Mouse (Mus musculus) forebrain, postnatal 0 days (tissue): ENCODE measurements around the gene Ggact. TPM values are rescaled to one million over a fixed set of nuclear protein-coding genes. Genes with fewer than 3 reads are reported as not detected.

Source experiments
- ATAC-seq: fragments of 200-750 bp; cut with Nextera tagmentation; 2 replicates; pipeline ENCODE4 v1.8.0; 2017; ENCODE audit warnings: mild to moderate bottlenecking, moderate library complexity
- DNase-seq: peaks from one replicate; pipeline ENCODE4 v3.0.0-alpha.2; 2015
- H3K27ac ChIP-seq: fragments of 300-500 bp; sonication (generic); 2 replicates; pipeline ENCODE4 v1.5.1; 2014; ENCODE audit warnings: low read depth, mild to moderate bottlenecking, antibody characterized with exemption, low read length, moderate library complexity, mixed read lengths
- H3K27me3 ChIP-seq: fragments of 300-500 bp; sonication (generic); 2 replicates; pipeline ENCODE4 v1.6.1; 2014; ENCODE audit warnings: mild to moderate bottlenecking, low read length, mixed read lengths; ENCODE audit not compliant: insufficient read depth
- H3K36me3 ChIP-seq: fragments of 300-500 bp; sonication (generic); 2 replicates; pipeline ENCODE4 v1.6.1; 2014; ENCODE audit warnings: mild to moderate bottlenecking, moderate library complexity; ENCODE audit not compliant: insufficient read depth
- H3K4me1 ChIP-seq: fragments of 300-500 bp; sonication (generic); 2 replicates; pipeline ENCODE4 v1.6.1; 2014; ENCODE audit warnings: antibody characterized with exemption; ENCODE audit not compliant: insufficient read depth
- H3K4me2 ChIP-seq: fragments of 300-500 bp; sonication (generic); 2 replicates; pipeline ENCODE4 v1.6.1; 2014; ENCODE audit warnings: low read depth, mild to moderate bottlenecking, moderate library complexity
- H3K4me3 ChIP-seq: fragments of 300-500 bp; sonication (generic); 2 replicates; pipeline ENCODE4 v1.5.1; 2014; ENCODE audit warnings: low read depth, low read length, mixed read lengths
- H3K9ac ChIP-seq: fragments of 300-500 bp; sonication (generic); 2 replicates; pipeline ENCODE4 v1.6.1; 2014; ENCODE audit warnings: mild to moderate bottlenecking
- H3K9me3 ChIP-seq: fragments of 300-500 bp; sonication (generic); 2 replicates; pipeline ENCODE4 v1.6.1; 2016; ENCODE audit warnings: low read length
- CTCF ChIP-seq: sonication (generic); IDR thresholded peaks from 2 replicates; pipeline ENCODE4 v1.5.1; 2016; ENCODE audit warnings: antibody characterized with exemption, control low read depth, low read depth
- WGBS: fragments of 180-500 bp; shearing (Covaris S2); extraction: QIAGEN DNeasy Blood & Tissue Kit; methylation state at CpG from one replicate; pipeline ENCODE4 v1.1.7; 2014; 5-methylcytosine and 5-hydroxymethylcytosine counted together
- polyA plus RNA-seq: library from polyadenylated mRNA; unstranded; fragments of >200 nt; fragmentation: Nextera tagmentation; extraction: Ambion mirVana; gene quantifications from 2 replicates; pipeline ENCODE4 v1.2.1, GENCODE M21; 2015
- total RNA-seq: library from RNA; depleted of rRNA; stranded (reverse); fragments of >200 nt; gene quantifications from 2 replicates; pipeline ENCODE4 v1.2.3, GENCODE M21; 2014

Gene Ggact
- total and polyA plus RNA-seq, 2 experiments from 2014 or later: 18.8 to 19.2 TPM

DNA sequence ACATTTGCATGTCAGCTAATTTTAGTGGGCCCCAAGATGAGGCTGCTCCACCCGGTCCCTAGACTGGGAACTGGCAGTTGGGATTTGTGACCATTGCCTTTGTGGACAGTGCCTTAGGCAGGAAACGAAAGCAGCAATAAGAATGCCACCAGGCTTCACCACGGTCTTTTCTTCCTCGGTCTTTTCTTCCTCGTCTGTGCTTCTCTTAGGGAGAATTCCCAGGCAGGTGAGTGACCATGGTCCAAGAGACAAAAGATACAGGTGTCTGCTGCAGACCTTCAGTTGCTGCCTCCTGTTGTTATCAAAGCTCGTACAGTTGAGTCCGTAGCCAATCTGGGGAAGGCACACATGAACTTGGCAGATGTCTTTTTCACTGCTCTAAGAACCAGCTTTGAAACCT, 33.3 kb downstream of the Ggact start:
- TF ChIP-seq CTCF: no peak
- no peak for DNase-seq
- 0 out of 2 replicates have a peak, but pooled peaks cover 5% of the 10 kb centered on the region for H3K4me1 ChIP-seq
- no peak overlapping the region for H3K9ac ChIP-seq
- WGBS: 67% methylated on average over 7 of the region's 7 CpGs
- no peak overlapping the region for H3K4me3 ChIP-seq
- H3K27me3 ChIP-seq: no peaks in the 10 kb centered on the region
- ATAC-seq: no peak
- no peaks in the 10 kb centered on the region for H3K9me3 ChIP-seq
- H3K4me2 ChIP-seq: no peak overlapping the region
- H3K27ac ChIP-seq: no peak overlapping the region
- H3K36me3 ChIP-seq: no peaks in the 10 kb centered on the region

DNA sequence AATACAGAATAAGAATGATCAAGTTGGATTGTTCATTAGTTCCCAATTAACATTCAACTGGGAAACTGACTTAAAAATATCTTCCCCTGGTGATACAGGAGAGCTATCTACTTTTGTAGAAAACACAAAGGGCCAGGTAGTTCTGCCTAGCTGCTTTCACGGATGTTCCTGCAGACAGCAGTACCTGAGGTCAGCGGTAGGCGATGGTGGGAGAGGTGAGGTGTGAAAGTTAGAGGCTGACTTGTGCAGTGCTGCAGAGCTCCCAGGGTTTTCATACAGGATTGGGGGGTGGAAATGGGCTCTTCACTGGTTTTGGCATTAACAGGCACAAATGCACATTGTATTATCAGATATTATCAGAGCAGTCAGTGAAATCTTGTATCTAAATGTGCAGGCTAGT, 35.8 kb downstream of the Ggact start:
- no peak overlapping the region for H3K9ac ChIP-seq
- H3K4me2 ChIP-seq: no peak overlapping the region
- H3K9me3 ChIP-seq: no peaks in the 10 kb centered on the region
- DNase-seq: no peak
- H3K27me3 ChIP-seq: no peaks in the 10 kb centered on the region
- no peak overlapping the region for H3K4me3 ChIP-seq
- ATAC-seq: no peak
- H3K4me1 ChIP-seq: no peaks in the 10 kb centered on the region
- TF ChIP-seq CTCF: no peak
- 92% methylated on average over 3 of the region's 3 CpGs for WGBS
- H3K27ac ChIP-seq: no peak overlapping the region
- H3K36me3 ChIP-seq: no peaks in the 10 kb centered on the region

DNA sequence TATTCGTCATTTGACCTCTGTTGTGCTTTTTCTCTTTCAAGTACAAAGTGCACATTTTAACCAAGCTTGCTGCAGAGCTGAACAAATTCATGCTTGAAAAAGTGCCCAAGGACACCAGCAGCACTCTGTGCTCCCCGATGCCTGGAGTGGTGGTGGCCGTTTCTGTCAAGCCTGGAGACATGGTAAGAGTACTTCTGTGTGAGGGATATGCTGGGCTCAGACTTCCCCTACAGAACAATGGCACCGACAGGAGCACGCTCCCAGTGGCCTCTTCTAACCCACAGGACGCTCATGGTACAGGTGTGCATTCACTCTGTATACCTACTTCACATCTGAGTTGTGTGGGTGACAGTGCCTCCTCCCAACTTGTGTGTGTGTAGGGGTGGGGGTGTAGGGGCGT, 36.8 kb downstream of the Ggact start:
- Histone ChIP-seq H3K4me3 (no peak overlapping the region), H3K36me3 (no peaks in the 10 kb centered on the region), H3K9ac (no peak overlapping the region), H3K4me1 (peaks cover 5% of the 10 kb centered on the region; the same call in 1 of the 2 replicates), H3K4me2 (no peak overlapping the region), H3K27ac (no peak overlapping the region), H3K27me3 (no peaks in the 10 kb centered on the region), H3K9me3 (no peaks in the 10 kb centered on the region)
- DNase-seq: no peak
- TF ChIP-seq CTCF: no peak
- ATAC-seq: no peak
- WGBS: 65% methylated on average over 7 of the region's 7 CpGs

DNA sequence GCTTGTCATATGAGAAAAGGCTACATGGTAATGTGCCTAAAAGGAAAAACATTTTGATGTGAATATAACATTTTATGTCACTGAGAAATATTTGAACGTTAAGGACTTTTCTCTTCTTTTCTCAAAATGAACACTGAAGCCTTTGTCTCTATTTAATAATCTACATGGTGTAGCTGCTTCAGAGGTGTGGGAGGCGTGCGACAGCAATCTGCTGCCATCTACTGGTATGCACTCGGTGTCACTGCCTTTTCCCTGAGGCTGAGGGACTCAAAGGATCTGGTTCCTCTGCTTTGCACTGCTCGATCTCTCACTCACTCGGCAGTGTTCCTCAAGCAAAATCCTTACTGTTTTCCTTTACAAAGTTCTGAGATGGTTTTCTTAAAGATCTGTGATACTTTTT, 37.4 kb downstream of the Ggact start:
- DNase-seq: peak; percentile 92
- Histone ChIP-seq H3K4me2 (no peak overlapping the region), H3K27me3 (no peaks in the 10 kb centered on the region), H3K9me3 (no peaks in the 10 kb centered on the region), H3K4me1 (peaks cover 5% of the 10 kb centered on the region; the same call in 1 of the 2 replicates), H3K27ac (no peak overlapping the region), H3K4me3 (no peak overlapping the region), H3K9ac (no peak overlapping the region), H3K36me3 (no peaks in the 10 kb centered on the region)
- WGBS: 1% methylated on average over 6 of the region's 6 CpGs
- peak; percentile 97 for ATAC-seq
- TF ChIP-seq CTCF: peak; percentile 98

DNA sequence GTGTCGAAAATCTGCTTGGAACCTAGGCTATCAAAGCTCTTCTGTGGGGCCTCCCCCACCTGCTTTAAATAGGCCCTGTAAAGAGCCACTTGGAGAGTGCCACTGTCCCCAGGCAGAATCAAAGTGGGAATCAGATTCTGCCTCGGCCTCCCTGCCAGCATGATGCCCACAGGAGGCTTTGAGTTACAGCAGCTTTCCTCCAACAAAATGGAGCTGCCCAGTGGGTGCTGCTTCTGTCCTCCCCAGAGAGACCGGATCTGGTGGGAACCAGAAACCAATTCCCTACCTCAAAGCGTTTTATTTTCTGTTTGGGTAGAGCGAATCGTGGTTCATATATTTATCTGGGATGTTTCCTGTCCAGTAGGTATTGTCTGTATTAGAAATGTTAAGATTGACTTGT, 37.9 kb downstream of the Ggact start:
- peaks cover under 1% of the 10 kb centered on the region; the same call in 1 of the 2 replicates for H3K27me3 ChIP-seq
- peaks cover 5% of the 10 kb centered on the region; the same call in 1 of the 2 replicates for H3K4me1 ChIP-seq
- H3K36me3 ChIP-seq: no peaks in the 10 kb centered on the region
- H3K27ac ChIP-seq: peak overlapping the region; percentile 54
- DNase-seq: peak; percentile 35
- no peak for TF ChIP-seq CTCF
- H3K9me3 ChIP-seq: no peaks in the 10 kb centered on the region
- peak; percentile 25; the same call in 1 of the 2 replicates for ATAC-seq
- H3K4me2 ChIP-seq: no peak overlapping the region
- H3K9ac ChIP-seq: no peak overlapping the region
- H3K4me3 ChIP-seq: no peak overlapping the region
- 43% methylated on average over 6 of the region's 6 CpGs for WGBS

DNA sequence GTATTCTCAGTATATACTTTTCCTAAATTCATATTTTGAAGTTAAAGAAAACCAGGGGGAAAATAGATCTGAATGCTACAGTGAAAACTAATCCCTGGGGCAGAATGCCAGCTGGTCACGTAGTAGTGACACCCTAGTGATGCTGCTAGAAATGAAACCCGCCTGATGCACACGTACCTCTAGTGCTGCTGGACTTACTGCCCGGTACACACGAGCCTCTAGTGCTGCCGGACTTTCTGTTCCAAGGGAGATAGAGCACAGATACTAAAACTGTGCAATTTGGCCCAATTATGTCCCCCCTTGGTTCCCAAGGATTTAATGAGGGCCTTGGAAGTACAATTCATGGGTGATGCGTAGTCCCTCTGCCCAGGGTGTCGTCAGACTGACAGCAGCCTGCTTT, 38.5 kb downstream of the Ggact start:
- WGBS: 48% methylated on average over 8 of the region's 8 CpGs
- no peak for TF ChIP-seq CTCF
- Histone ChIP-seq H3K36me3 (no peaks in the 10 kb centered on the region), H3K9me3 (no peaks in the 10 kb centered on the region), H3K4me2 (no peak overlapping the region), H3K4me1 (peaks cover 5% of the 10 kb centered on the region; the same call in 1 of the 2 replicates), H3K27me3 (peaks cover 4% of the 10 kb centered on the region; the same call in 1 of the 2 replicates), H3K9ac (no peak overlapping the region), H3K27ac (peak overlapping the region; percentile 46; the same call in 1 of the 2 replicates), H3K4me3 (no peak overlapping the region)
- ATAC-seq: no peak
- DNase-seq: no peak

DNA sequence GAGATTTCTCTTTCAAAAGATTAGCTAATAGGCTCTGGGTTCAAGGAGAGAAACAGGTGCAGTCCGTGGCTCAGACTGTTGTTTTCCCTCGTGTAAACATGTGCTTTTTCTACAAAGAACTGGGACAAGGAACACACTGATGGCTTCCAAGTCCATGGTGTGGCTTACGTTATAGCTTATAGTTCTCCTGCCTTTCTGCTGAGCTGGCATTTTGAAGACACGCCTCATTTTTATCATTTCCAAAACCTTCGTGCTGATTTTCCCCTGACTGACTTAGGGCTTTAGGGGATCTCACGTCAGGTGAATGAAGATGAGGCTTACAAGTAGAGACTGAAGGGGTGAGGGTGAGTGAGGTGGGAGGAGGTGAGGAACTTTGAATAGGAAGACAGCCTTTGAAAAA, 40.9 kb downstream of the Ggact start:
- peaks cover 5% of the 10 kb centered on the region; the same call in 1 of the 2 replicates for H3K4me1 ChIP-seq
- WGBS: 58% methylated on average over 6 of the region's 6 CpGs
- ATAC-seq (no peak), DNase-seq (no peak)
- H3K27me3 ChIP-seq: peaks cover 4% of the 10 kb centered on the region; the same call in 1 of the 2 replicates
- no peak overlapping the region for H3K4me3 ChIP-seq
- H3K9ac ChIP-seq: no peak overlapping the region
- H3K27ac ChIP-seq: no peak overlapping the region
- no peaks in the 10 kb centered on the region for H3K9me3 ChIP-seq
- H3K4me2 ChIP-seq: no peak overlapping the region
- TF ChIP-seq CTCF: no peak
- no peaks in the 10 kb centered on the region for H3K36me3 ChIP-seq
